Mouse (Mus musculus): ENCODE measurements at regions not wholly inside any gene's neighbourhood (a gene's known extent, or its start where the extent isn't known, plus 50 kb on each side); places are given as distances from the start of the nearest gene placed in this dataset.

GRCm38 (mm10) chr12:69436839-69437501 lies 64.7 kb upstream of the Gm9887 start:
- Histone ChIP-seq H3K4me2 (ENCODE audit: low read depth, low read length) (no peak overlapping the region), H3K27ac (ENCODE audit: low read length) (no peak overlapping the region), H3K36me3 (ENCODE audit: control insufficient read depth, insufficient read depth) (no peaks in the 10 kb centered on the region), H3K4me1 (ENCODE audit: control insufficient read depth, low read depth, low read length) (no peaks in the 10 kb centered on the region), H3K27me3 (ENCODE audit: control insufficient read depth, insufficient read depth, low read depth, low read length) (no peaks in the 10 kb centered on the region), H3K9me3 (replicated peaks; ENCODE audit: control insufficient read depth, low read length) (peaks cover 3% of the 10 kb centered on the region), H3K4me3 (ENCODE audit: low read depth, low read length) (no peak overlapping the region), H3K9ac (ENCODE audit: low read depth, low read length) (no peak overlapping the region)
- 52% methylated on average over 10 of the region's 10 CpGs for whole genome bisulfite sequencing (ENCODE audit: insufficient replicate concordance)
- no peak for ATAC-seq (ENCODE audit: low read depth)

GRCm38 (mm10) chr12:69434315-69434714 lies 62.1 kb upstream of the Gm9887 start:
- Histone ChIP-seq H3K9me3 (replicated peaks; ENCODE audit: control insufficient read depth, low read length) (peaks cover 3% of the 10 kb centered on the region), H3K4me1 (ENCODE audit: control insufficient read depth, low read depth, low read length) (no peaks in the 10 kb centered on the region), H3K4me2 (ENCODE audit: low read depth, low read length) (no peak overlapping the region), H3K27ac (ENCODE audit: low read length) (no peak overlapping the region), H3K4me3 (ENCODE audit: low read depth, low read length) (no peak overlapping the region), H3K36me3 (ENCODE audit: control insufficient read depth, insufficient read depth) (no peaks in the 10 kb centered on the region), H3K9ac (ENCODE audit: low read depth, low read length) (no peak overlapping the region), H3K27me3 (ENCODE audit: control insufficient read depth, insufficient read depth, low read depth, low read length) (no peaks in the 10 kb centered on the region)
- 63% methylated on average over 4 of the region's 4 CpGs for WGBS (ENCODE audit: insufficient replicate concordance)
- no peak for ATAC-seq (ENCODE audit: low read depth)

GRCm38 (mm10) chr12:69432086-69432485 lies 59.8 kb upstream of the Gm9887 start:
- Histone ChIP-seq H3K36me3 (ENCODE audit: control insufficient read depth, insufficient read depth) (no peaks in the 10 kb centered on the region), H3K27me3 (ENCODE audit: control insufficient read depth, insufficient read depth, low read depth, low read length) (no peaks in the 10 kb centered on the region), H3K4me2 (ENCODE audit: low read depth, low read length) (no peak overlapping the region), H3K9me3 (replicated peaks; ENCODE audit: control insufficient read depth, low read length) (peaks cover 3% of the 10 kb centered on the region), H3K4me3 (ENCODE audit: low read depth, low read length) (no peak overlapping the region), H3K27ac (ENCODE audit: low read length) (no peak overlapping the region), H3K9ac (ENCODE audit: low read depth, low read length) (no peak overlapping the region), H3K4me1 (ENCODE audit: control insufficient read depth, low read depth, low read length) (no peaks in the 10 kb centered on the region)
- 65% methylated on average over 7 of the region's 7 CpGs for WGBS (ENCODE audit: insufficient replicate concordance)
- ATAC-seq (ENCODE audit: low read depth): no peak

- Histone ChIP-seq H3K4me3 (ENCODE audit: low read depth, low read length) (no peak overlapping the region), H3K4me1 (ENCODE audit: control insufficient read depth, low read depth, low read length) (no peaks in the 10 kb centered on the region), H3K27ac (ENCODE audit: low read length) (no peak overlapping the region), H3K4me2 (ENCODE audit: low read depth, low read length) (no peak overlapping the region), H3K36me3 (ENCODE audit: control insufficient read depth, insufficient read depth) (no peaks in the 10 kb centered on the region), H3K9ac (ENCODE audit: low read depth, low read length) (no peak overlapping the region), H3K27me3 (ENCODE audit: control insufficient read depth, insufficient read depth, low read depth, low read length) (no peaks in the 10 kb centered on the region), H3K9me3 (replicated peaks; ENCODE audit: control insufficient read depth, low read length) (no peaks in the 10 kb centered on the region)
- WGBS (ENCODE audit: insufficient replicate concordance): 62% methylated on average over 6 of the region's 6 CpGs
- no peak for ATAC-seq (ENCODE audit: low read depth)
Measured at GRCm38 (mm10) chr12:69428108-69428507, 55.9 kb upstream of the Gm9887 start.

- no peak overlapping the region for H3K4me3 ChIP-seq (ENCODE audit: low read depth, low read length)
- H3K4me1 ChIP-seq (ENCODE audit: control insufficient read depth, low read depth, low read length): no peaks in the 10 kb centered on the region; the same call in 1 of the 2 replicates
- H3K27me3 ChIP-seq (ENCODE audit: control insufficient read depth, insufficient read depth, low read depth, low read length): no peaks in the 10 kb centered on the region
- no peak for ATAC-seq (ENCODE audit: low read depth)
- no peak overlapping the region for H3K9ac ChIP-seq (ENCODE audit: low read depth, low read length)
- no peaks in the 10 kb centered on the region for H3K36me3 ChIP-seq (ENCODE audit: control insufficient read depth, insufficient read depth)
- no peak overlapping the region for H3K4me2 ChIP-seq (ENCODE audit: low read depth, low read length)
- H3K27ac ChIP-seq (ENCODE audit: low read length): no peak overlapping the region
- 67% methylated on average over 3 of the region's 3 CpGs for WGBS (ENCODE audit: insufficient replicate concordance)
- no peaks in the 10 kb centered on the region for H3K9me3 ChIP-seq (replicated peaks; ENCODE audit: control insufficient read depth, low read length)
Measured at GRCm38 (mm10) chr12:69425610-69426009, 53.4 kb upstream of the Gm9887 start.

- Histone ChIP-seq H3K27ac (ENCODE audit: low read length) (no peak overlapping the region), H3K9ac (ENCODE audit: low read depth, low read length) (no peak overlapping the region), H3K4me2 (ENCODE audit: low read depth, low read length) (no peak overlapping the region), H3K27me3 (ENCODE audit: control insufficient read depth, insufficient read depth, low read depth, low read length) (no peaks in the 10 kb centered on the region), H3K9me3 (replicated peaks; ENCODE audit: control insufficient read depth, low read length) (no peaks in the 10 kb centered on the region), H3K4me3 (ENCODE audit: low read depth, low read length) (no peak overlapping the region), H3K4me1 (ENCODE audit: control insufficient read depth, low read depth, low read length) (no peaks in the 10 kb centered on the region; the same call in 1 of the 2 replicates), H3K36me3 (ENCODE audit: control insufficient read depth, insufficient read depth) (no peaks in the 10 kb centered on the region)
- ATAC-seq (ENCODE audit: low read depth): no peak
- 65% methylated on average over 14 of the region's 14 CpGs for WGBS (ENCODE audit: insufficient replicate concordance)
Measured at GRCm38 (mm10) chr12:69424971-69425370, 52.7 kb upstream of the Gm9887 start.

Measured in liver, embryonic 16.5 days (tissue).